Mouse (Mus musculus): ENCODE measurements around the gene Ddc.

DNA sequence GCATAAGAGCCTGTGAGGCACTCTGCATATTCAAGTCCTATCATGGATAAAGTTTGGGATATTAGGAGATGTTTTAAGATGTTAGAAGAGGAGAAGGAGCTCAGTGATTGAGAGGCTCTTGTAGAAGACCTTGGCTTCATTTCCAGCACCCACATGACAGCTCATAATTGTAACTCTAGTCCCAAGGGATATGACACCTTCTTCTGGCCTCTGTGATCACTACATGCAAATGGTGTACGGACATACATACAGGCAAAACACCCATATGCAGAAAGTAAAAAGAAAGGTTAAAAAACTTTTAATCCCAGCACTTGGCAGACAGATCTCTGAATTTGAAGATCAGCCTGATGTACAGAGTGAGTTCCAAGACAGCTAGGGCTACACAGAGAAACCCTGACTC, 99.3 kb downstream of the Ddc start:
- no peak for TF ChIP-seq POLR2A (IDR thresholded peaks at IDR 0.05; ENCODE audit: control insufficient read depth, low read depth, low read length)
- no peak for TF ChIP-seq CTCF (IDR thresholded peaks at IDR 0.05; ENCODE audit: control insufficient read depth, insufficient read depth, insufficient replicate concordance, low read depth, low read length)
